Mouse (Mus musculus): ENCODE results near the gene Myrfl.

Myrfl gene

DNA sequence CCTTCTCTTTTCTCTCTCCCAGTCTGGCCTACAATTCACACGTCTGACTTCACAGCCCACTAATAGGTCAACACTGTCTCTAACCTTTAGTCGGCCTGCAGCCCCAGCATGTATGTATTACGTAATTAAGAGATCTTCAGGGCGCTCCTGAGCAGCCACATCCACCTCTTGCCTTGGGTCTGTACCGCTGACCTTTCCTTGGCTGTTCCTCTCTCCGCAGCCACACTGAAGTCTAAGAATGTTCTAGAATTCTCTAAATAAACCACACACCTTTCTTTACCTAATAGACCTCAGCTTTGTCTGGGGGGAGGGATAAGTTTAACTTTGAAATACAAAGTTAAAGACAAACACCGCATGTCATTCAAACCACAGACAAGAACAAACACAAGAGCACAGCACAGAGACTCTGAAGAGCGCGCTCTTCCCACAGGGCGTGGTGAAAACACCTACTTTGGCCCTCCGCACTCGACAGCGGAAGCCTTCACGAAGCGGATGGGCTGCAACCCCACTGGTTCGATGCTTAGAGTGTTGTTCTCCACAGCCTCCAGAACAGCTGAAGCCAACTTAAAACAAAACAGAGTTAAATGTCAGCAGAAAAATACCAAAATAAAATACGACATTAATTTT, 17.0 kb upstream of the Myrfl start:
- no peak for DNase-seq (ENCODE audit: low spot score in 2 of 2)

DNA sequence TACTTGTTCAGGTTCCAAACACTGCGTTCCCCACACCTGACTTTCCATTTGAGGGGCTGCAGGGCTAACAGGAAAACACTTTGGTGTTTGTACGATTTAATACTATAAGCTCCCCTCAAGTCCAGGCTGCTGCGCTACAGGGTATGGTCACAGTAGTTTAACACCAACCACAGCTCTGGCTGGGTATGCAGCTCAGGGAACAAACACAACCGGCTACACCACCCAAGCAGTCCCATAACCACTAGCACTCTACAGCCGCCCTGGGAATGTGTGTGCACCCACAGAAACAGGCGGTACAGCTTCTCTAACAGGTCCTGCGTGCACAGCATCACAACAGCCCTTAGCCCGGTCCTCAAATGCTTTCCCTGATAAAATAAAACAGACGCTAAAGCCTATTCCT, 16.1 kb upstream of the Myrfl start:
- no peak for DNase-seq (ENCODE audit: low spot score in 2 of 2)

GRCm38 (mm10) chr10:116908901-116909642, 12.4 kb upstream of the Myrfl start:
- no peak for DNase-seq (ENCODE audit: low spot score in 2 of 2)

DNA sequence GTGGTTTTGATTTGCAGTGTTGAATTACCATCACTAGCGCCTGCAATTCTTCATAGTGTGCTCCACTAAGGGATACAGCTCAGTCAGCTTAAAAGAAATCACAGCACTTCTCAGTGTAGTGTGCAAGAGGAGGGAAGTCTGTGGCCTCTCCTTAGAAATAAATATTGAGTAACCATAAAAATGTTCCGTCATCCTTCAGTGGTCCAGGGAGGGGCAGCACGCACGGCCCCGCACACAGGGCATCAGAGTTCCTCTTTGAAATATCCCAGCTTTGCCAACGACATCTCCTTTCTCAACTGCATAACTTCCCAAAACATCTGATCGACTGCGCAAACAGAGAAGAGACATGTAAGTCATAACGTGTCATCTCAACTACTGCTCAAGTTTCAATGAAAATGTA, 10.1 kb upstream of the Myrfl start:
- DNase-seq (ENCODE audit: low spot score in 2 of 2), result no peak

DNA sequence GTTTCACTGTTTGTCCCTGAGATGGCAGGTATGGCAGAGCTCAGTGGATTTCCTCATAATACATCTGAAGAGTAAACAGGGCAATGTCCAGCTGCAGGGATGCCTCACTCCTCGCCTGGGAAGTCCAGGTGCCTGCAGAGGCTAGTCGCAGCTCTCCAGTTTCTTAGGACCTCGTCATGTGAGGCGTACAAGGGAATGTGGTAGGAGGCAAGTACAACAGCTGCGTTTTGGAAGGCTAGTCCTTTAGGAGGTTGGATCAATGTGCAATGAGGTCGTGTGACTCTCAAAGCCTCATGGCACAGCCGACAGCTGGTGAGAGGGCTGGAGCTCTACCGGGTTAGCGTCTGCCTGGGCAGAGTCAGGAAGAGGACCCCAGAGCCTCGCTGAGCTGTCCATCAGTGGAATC, 7.8 kb upstream of the Myrfl start:
- no peak for DNase-seq (ENCODE audit: low spot score in 2 of 2)

DNA sequence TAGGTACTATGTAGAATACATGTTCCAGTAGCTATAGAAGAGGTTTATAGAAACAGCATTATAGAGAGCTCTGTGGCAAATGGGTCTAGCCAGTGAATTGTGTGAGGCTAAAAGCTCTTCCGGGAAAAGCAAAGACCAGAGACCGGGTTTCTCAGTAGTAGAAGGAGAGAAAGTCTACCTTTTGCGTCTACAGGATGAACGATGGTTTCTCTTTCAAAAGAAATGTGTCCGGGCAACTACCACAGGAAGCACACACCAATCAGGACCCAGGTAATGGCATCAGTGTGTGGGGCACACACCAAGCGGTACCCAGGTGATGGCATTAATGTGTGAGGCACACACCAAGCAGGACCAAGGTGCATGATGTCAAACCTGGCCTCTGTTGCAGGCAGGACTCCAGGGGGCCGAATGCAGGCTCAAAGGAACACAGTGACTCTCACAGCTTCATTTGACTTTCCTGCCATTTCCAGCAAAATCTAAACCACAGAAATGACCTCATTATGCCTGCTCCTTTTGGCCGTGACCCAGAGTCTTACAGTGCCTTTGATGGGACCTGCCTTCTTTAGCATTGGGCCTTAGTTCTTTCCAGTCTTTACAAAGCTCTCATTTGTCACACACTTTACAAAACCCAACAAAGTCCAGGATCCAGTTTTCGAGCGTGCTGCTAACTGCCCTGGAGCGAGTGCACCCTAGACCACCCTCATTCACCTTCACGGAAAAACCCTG, 1.4 kb downstream of the Myrfl start:
- no peak for DNase-seq (ENCODE audit: low spot score in 2 of 2)

DNA sequence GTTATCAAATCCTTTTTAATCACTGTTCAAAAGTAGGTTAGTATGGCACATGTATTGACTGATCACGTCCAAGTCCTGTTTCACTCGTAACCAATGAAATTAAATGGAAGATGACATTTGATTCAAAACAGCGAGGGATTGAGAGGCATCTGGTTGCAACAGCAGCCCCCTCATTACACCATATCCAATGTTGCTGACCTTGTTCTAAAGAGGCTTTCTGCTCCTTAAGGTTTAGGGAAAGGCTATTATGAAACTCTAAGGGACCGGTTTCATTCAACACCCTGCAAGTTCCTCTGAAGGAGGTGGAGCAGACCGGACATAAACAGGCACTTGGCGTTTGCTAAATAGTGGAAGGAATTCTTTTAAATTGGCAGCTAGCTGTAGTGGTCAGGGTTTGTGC, 2.2 kb downstream of the Myrfl start:
- no peak for DNase-seq (ENCODE audit: low spot score in 2 of 2)

DNA sequence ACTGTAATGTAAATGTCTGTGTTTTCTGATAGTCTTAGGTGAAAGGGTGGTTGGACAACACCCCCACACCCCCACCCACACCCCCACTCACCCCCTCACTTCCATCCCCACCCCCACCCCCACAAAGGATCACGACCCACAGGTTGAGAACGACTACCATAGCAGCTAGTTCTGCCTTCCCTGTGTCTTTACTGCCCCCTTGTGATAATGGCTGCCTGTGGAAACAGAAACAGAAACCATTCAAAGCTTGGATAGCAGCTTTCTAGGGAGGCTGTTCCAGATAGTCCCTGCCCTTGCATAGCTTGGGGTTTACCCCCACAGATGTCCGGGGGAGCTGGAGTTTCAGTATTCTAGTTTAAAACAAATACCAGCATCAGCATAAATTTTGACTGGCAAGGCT, 3.0 kb downstream of the Myrfl start:
- no peak for DNase-seq (ENCODE audit: low spot score in 2 of 2)

GRCm38 (mm10) chr10:116890587-116890986, 6.1 kb downstream of the Myrfl start:
- DNase-seq (ENCODE audit: low spot score in 2 of 2), result no peak

DNA sequence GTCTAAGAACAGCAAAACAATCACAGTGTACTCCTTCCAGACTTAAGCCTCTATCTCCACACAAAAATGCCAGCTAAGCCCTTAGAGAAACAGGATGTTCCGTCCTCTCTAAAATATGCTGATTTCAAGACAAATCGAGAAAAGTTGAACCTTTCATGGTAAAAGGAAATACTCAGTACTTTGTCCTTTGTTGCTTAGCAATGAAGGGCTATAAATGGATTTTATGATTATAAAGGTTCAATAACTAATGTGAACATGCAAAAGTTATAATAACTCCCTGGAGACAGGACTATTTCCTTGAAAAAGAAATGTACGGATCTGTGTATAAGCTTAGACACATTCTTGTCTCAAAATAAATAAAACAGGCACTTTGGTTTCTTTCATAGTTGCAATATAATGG, 12.2 kb downstream of the Myrfl start:
- no peak for DNase-seq (ENCODE audit: low spot score in 2 of 2)

DNA sequence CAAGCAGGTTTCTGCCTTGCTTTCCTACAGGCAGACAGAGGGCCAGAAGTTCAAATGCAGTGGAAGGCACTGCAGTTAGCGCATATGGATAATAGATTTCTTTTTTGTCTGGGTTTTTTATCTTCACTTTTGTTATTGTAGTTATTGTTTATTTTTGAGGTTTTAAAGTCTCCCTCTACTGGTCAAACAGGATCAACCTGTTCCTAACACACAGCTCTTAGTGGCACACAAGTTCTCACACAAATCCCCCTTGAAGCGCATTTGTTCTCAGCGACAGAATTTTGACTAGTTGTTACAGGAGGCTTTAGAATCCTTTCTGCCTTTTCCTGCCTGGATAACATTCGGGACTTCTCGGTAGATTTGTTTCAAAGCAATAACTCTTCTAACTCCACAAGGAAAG, 13.2 kb downstream of the Myrfl start:
- no peak for DNase-seq (ENCODE audit: low spot score in 2 of 2)

DNA sequence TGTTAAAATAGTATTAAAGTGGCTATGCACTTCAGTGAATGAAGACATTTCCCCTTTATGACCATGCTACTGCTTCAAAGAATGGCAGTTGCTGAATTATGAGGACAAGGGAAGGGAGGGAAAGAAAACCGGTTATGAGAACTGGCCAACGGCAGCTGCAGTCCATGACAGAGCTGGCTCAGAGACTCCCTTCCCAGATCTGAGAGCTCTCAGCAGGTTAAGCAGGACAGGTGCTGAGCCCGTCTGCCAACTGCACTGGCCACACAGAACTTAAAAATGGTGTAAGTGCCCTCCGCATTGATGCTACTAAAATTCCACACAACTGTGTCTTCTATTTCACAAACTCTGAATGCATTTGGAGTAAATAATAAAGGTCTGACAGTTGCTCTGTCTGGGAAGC, 19.3 kb downstream of the Myrfl start:
- no peak for DNase-seq (ENCODE audit: low spot score in 2 of 2)

DNA sequence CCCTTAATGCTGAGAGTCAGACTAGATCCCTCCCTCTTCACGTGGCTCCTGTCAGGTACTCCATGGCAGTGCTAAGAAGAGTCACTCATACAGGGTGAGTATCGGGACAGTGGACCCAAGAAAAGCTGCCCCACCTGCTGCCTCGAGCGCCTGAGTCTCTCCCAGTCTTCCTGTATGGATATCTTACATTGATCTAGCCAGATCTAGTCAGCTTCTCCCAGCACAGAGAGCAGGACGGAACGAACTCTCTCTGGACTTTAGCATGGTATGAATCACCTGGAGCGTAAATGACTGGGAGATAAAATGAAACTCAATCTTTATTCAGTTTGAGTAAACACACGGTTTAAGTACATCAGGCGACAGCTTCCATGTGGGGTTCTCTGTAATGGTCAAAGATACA, 22.2 kb downstream of the Myrfl start:
- no peak for DNase-seq (ENCODE audit: low spot score in 2 of 2)

- no peak for DNase-seq (ENCODE audit: low spot score in 2 of 2)
These were observed 24.7 kb downstream of the Myrfl start for GRCm38 (mm10) chr10:116872016-116872410.

GRCm38 (mm10) chr10:116871329-116872015, 25.2 kb downstream of the Myrfl start:
- no peak for DNase-seq (ENCODE audit: low spot score in 2 of 2)

- DNase-seq (ENCODE audit: low spot score in 2 of 2), result no peak
These were observed 25.9 kb downstream of the Myrfl start for GRCm38 (mm10) chr10:116870819-116871218.

- DNase-seq (ENCODE audit: low spot score in 2 of 2), result no peak
These were observed 43.4 kb downstream of the Myrfl start for GRCm38 (mm10) chr10:116853159-116853845.

DNA sequence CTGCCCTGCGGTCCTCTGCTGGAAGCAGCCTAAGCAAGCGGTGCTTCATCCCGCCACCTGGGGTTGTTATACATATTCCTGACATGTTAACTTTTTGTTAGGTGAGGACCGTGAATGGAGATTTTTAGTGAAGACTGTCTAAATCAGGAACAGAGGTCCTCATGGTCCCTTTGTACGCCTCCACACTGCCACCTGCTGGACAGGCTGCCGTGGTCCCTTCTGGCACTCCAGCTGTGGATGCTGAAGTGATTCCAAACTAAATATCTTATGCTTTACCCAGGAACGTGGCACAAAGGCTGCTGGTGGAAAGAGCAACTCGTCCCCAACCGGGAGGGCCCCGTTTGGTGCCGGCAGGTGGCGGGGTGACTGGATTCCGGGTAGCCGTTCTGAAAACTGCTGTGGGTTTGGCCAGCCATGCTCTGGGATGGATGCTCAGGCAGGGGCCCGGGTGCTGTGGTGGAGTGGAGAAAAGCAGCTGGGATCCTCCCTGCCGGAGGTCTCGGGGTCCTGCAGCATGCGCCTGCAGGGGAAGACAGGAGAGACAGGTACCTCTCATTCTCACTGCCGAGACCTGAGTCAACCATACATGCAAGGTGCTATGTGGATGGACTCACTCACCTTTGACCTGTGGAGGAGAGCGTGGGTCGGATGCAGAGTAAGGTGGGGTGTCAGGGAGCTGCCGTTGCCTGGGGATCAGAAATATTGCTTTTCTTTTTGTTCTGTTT, 47.8 kb downstream of the Myrfl start:
- peak; percentile 70 to 73 for DNase-seq (ENCODE audit: low spot score in 2 of 2)

- DNase-seq (ENCODE audit: low spot score in 2 of 2), result no peak
These were observed 55.2 kb downstream of the Myrfl start for GRCm38 (mm10) chr10:116841551-116841950.

GRCm38 (mm10) chr10:116830676-116831075, 66.0 kb downstream of the Myrfl start:
- DNase-seq (ENCODE audit: low spot score in 2 of 2), result no peak

- no peak for DNase-seq (ENCODE audit: low spot score in 2 of 2)
These were observed 68.6 kb downstream of the Myrfl start for GRCm38 (mm10) chr10:116828099-116828498.
